Mouse (Mus musculus) liver, embryonic 14.5 days (tissue): ENCODE measurements at regions not wholly inside any gene's neighbourhood (a gene's known extent, or its start where the extent isn't known, plus 50 kb on each side); places are given as distances from the start of the nearest gene placed in this dataset.

Experiments used
- ATAC-seq: fragments of 200-750 bp; cut with Nextera tagmentation; 2 replicates; pipeline ENCODE4 v1.8.0; 2017; ENCODE audit warnings: moderate number of reproducible peaks, mild to moderate bottlenecking, moderate library complexity; ENCODE audit not compliant: insufficient read depth
- DNase-seq, 3 experiments: peaks; one replicate each; pipeline ENCODE4 v3.0.0-alpha.2; 2012 to 2013; ENCODE audit warnings: low read depth in 3 of 3, low spot score in 3 of 3
- H3K27ac ChIP-seq: fragments of 300-500 bp; sonication (generic); 2 replicates; pipeline ENCODE4 v1.5.1; 2014; ENCODE audit warnings: moderate library complexity, mild to moderate bottlenecking, control low read depth, inconsistent platforms
- H3K27me3 ChIP-seq: fragments of 300-500 bp; sonication (generic); 2 replicates; pipeline ENCODE4 v1.6.1; 2014; ENCODE audit warnings: mild to moderate bottlenecking, low read length, moderate library complexity; ENCODE audit not compliant: control insufficient read depth, insufficient read depth
- H3K36me3 ChIP-seq: fragments of 300-500 bp; sonication (generic); replicated peaks from 2 replicates; pipeline ENCODE4 v1.6.1; 2014; ENCODE audit warnings: low read depth; ENCODE audit not compliant: control insufficient read depth, insufficient read depth
- H3K4me1 ChIP-seq, 2 experiments: fragments of 200-500 bp in 1 of 2; fragments of 300-500 bp in 1 of 2; sonication (generic) in 1 of 2; replicated peaks; 2 replicates each; pipeline ENCODE4 v1.6.1; 2012 to 2014; ENCODE audit warnings: antibody characterized with exemption in 1 of 2, inconsistent platforms in 1 of 2, low read length in 1 of 2; ENCODE audit not compliant: control insufficient read depth in 2 of 2, insufficient read depth in 2 of 2
- H3K4me2 ChIP-seq: fragments of 300-500 bp; sonication (generic); 2 replicates; pipeline ENCODE4 v1.6.1; 2014; ENCODE audit warnings: low read depth, mild to moderate bottlenecking, control low read depth, moderate library complexity
- H3K4me3 ChIP-seq, 2 experiments: fragments of 200-500 bp in 1 of 2; fragments of 300-500 bp in 1 of 2; sonication (generic) in 1 of 2; 2 replicates each; pipeline ENCODE4 v1.5.1; 2012 to 2014; ENCODE audit warnings: low read depth in 2 of 2, low read length in 2 of 2, mild to moderate bottlenecking in 2 of 2, control low read depth in 1 of 2, inconsistent platforms in 1 of 2, moderate library complexity in 1 of 2; ENCODE audit not compliant: insufficient read depth in 1 of 2
- H3K9ac ChIP-seq: fragments of 300-500 bp; sonication (generic); replicated peaks from 2 replicates; pipeline ENCODE4 v1.6.1; 2014; ENCODE audit warnings: mild to moderate bottlenecking, control low read depth, moderate library complexity
- H3K9me3 ChIP-seq: fragments of 300-500 bp; sonication (generic); 2 replicates; pipeline ENCODE4 v1.6.1; 2016; ENCODE audit warnings: low read length, mixed read lengths; ENCODE audit not compliant: control insufficient read depth
- CTCF ChIP-seq: IDR thresholded peaks from 2 replicates; pipeline ENCODE4 v1.5.1; 2016; ENCODE audit warnings: antibody characterized with exemption, low read depth, control low read depth
- EP300 ChIP-seq: IDR thresholded peaks from 2 replicates; pipeline ENCODE4 v1.6.1; 2016; ENCODE audit warnings: antibody characterized with exemption, low read depth
- WGBS: fragments of 180-500 bp; shearing (Covaris S2); extraction: QIAGEN DNeasy Blood & Tissue Kit; methylation state at CpG from one replicate; pipeline ENCODE4 v1.1.7; 2014; ENCODE audit not compliant: insufficient replicate concordance; 5-methylcytosine and 5-hydroxymethylcytosine counted together

DNA sequence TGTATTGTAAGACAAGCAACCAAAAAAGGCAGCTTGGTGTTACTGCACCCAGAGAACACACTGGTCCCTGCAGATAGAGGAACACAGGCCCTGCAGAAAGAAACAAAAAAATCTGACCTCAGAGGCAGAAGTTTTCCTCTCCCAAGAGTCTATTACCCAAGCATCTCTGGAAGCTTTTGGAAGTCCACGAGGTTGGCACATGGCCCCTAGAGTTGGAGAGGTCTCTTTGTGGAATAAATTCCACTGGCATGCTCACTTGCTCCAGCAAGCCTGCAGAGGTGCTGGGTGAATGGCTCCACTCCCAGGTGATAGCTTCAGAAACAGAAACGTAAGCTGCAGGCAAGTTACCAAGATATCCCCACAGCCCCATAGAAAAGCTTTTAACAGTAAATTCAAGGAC lies 864.1 kb downstream of the Tmem114 start:
- no peak overlapping the region for H3K27ac ChIP-seq
- H3K4me1 ChIP-seq: no peaks in the 10 kb centered on the region
- H3K4me2 ChIP-seq: no peak overlapping the region
- DNase-seq: no peak
- 58% methylated on average over 2 of the region's 2 CpGs for WGBS
- no peaks in the 10 kb centered on the region for H3K9me3 ChIP-seq
- no peaks in the 10 kb centered on the region for H3K27me3 ChIP-seq
- no peak overlapping the region for H3K9ac ChIP-seq
- H3K36me3 ChIP-seq: no peaks in the 10 kb centered on the region
- TF ChIP-seq EP300 (no peak), CTCF (no peak)
- no peak overlapping the region for H3K4me3 ChIP-seq
- no peak for ATAC-seq

DNA sequence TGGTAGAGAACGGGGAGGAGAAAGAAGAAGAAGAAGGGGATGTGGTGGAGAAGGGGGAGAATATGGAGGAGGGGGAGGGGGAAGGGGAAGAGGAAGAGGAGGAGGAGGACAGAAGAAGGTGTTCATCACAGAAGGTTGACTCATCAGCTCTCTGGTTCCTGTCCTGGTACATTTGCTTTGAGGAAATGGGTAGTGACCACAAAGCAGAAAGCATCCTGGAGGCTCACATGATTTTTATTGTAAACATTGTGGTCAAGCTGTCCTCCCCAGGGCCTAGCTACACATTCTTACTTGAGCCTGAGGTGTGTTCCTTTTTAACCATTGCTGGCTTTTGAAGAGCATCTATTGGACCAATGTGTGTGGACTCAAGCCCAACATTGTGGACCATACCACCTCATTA lies 865.8 kb downstream of the Tmem114 start:
- 8% methylated on average over 1 of the region's 1 CpGs for WGBS
- Histone ChIP-seq H3K4me3 (no peak overlapping the region), H3K27me3 (no peaks in the 10 kb centered on the region), H3K9me3 (no peaks in the 10 kb centered on the region), H3K4me1 (no peaks in the 10 kb centered on the region), H3K27ac (no peak overlapping the region), H3K36me3 (no peaks in the 10 kb centered on the region), H3K4me2 (no peak overlapping the region), H3K9ac (no peak overlapping the region)
- no peak for TF ChIP-seq EP300
- no peak for TF ChIP-seq CTCF
- ATAC-seq (no peak), DNase-seq (peak in 1 of 3 experiments; percentile 1)

DNA sequence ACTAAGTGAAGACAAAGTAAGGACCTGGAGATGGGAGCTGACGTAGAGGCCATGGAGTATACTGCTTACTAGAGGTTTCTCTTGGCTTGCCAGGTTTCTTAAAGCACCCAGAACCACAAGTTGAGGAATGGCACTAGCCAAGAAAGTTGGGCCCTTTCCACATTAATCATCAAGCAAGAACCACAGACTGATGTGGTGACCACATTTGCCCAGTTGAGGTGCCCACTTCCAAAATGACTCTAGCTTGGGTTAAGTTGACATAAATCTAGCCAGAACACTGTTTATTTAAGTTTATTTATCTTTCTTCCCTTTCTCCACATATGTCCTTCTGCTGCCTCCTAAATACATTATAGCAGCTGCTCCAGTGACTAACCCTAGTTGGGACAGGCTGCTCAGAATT lies 866.3 kb downstream of the Tmem114 start:
- DNase-seq (no peak), ATAC-seq (no peak)
- WGBS: 50% methylated on average over 1 of the region's 1 CpGs
- no peak overlapping the region for H3K9ac ChIP-seq
- H3K4me3 ChIP-seq: no peak overlapping the region
- H3K27ac ChIP-seq: no peak overlapping the region
- no peaks in the 10 kb centered on the region for H3K4me1 ChIP-seq
- H3K27me3 ChIP-seq: no peaks in the 10 kb centered on the region
- H3K9me3 ChIP-seq: no peaks in the 10 kb centered on the region
- H3K36me3 ChIP-seq: no peaks in the 10 kb centered on the region
- TF ChIP-seq CTCF: no peak
- no peak for TF ChIP-seq EP300
- no peak overlapping the region for H3K4me2 ChIP-seq

DNA sequence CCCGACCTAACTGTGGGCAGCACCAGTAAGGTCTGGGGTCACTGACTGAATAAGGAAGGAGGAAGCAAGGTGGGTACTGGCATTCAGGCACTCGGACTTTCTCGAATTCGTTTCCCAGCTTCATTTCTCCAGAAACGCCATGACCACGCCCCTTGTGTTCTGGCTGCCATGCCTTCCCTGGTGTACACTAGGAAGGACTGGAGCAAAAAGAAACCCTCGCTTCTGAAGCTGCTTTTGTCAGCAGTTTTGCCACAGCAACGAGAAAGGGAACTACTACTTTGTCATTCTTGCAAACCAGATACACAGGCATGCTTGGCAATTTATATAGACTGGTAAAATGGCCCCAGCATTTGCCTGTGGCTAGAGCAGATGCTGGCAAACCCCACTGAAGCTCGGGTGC lies 869.0 kb downstream of the Tmem114 start:
- no peak overlapping the region for H3K4me2 ChIP-seq
- DNase-seq: no peak
- H3K9me3 ChIP-seq: no peaks in the 10 kb centered on the region
- no peaks in the 10 kb centered on the region for H3K27me3 ChIP-seq
- H3K4me1 ChIP-seq: no peaks in the 10 kb centered on the region
- no peak overlapping the region for H3K4me3 ChIP-seq
- no peak overlapping the region for H3K9ac ChIP-seq
- no peak for ATAC-seq
- H3K27ac ChIP-seq: no peak overlapping the region
- WGBS: 50% methylated on average over 9 of the region's 9 CpGs
- no peaks in the 10 kb centered on the region for H3K36me3 ChIP-seq
- TF ChIP-seq CTCF (no peak), EP300 (no peak)

DNA sequence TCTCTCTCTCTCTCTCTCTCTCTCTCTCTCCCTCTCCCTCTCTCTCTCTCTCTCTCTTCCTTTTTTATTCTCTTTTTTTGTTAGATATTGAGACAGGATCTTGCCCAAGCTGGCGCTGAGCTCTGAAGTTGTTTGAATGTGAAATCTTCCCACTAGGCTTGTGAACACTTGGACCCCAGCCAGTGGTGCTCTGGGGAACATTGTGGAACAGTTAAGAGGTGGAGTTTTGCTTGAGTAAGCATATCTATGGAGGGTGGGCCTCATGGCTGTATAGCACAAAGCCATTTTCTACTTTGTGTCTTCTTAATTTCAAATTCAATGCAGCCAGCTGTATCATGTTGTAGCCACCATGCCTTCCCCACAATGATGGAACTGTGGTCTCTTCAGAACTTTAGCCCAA lies 875.4 kb downstream of the Tmem114 start:
- H3K9me3 ChIP-seq: no peaks in the 10 kb centered on the region
- H3K9ac ChIP-seq: no peak overlapping the region
- H3K4me2 ChIP-seq: no peak overlapping the region
- WGBS: 53% methylated on average over 1 of the region's 1 CpGs
- ATAC-seq (no peak), DNase-seq (no peak)
- TF ChIP-seq CTCF (no peak), EP300 (no peak)
- H3K4me3 ChIP-seq: no peak overlapping the region
- H3K4me1 ChIP-seq: no peaks in the 10 kb centered on the region
- no peaks in the 10 kb centered on the region for H3K36me3 ChIP-seq
- no peaks in the 10 kb centered on the region for H3K27me3 ChIP-seq
- H3K27ac ChIP-seq: no peak overlapping the region

DNA sequence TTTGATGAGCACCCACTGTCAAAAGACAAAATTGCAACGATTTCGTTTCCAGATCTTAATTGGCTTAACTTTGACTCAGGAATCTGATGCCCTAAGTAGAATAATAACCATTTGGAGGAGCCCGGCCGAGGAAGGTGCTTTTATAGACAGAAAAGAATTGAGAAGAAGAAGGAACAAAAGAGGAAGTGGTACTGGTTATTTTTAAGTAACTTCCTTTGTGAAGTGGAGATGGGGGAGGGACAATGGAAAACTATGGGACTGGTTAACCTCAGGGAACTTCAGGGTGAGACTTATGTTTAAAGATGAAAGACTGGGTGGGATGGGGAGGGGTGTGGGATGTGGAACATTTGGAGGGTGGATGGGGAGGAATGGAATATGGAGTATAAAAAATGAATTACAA lies 880.9 kb downstream of the Tmem114 start:
- Histone ChIP-seq H3K9ac (no peak overlapping the region), H3K4me2 (no peak overlapping the region), H3K4me3 (no peak overlapping the region), H3K36me3 (no peaks in the 10 kb centered on the region), H3K27me3 (no peaks in the 10 kb centered on the region), H3K27ac (no peak overlapping the region), H3K9me3 (no peaks in the 10 kb centered on the region), H3K4me1 (no peaks in the 10 kb centered on the region)
- WGBS: 34% methylated on average over 4 of the region's 4 CpGs
- no peak for ATAC-seq
- TF ChIP-seq EP300 (no peak), CTCF (no peak)
- no peak for DNase-seq
